Mouse (Mus musculus) E14TG2a.4 (cell line): ENCODE measurements around the gene Camk2d.

Experiments used
- H3K27me3 ChIP-seq: 2 replicates; pipeline ENCODE4 v1.6.1; 2014; ENCODE audit warnings: low read length, control low read depth; ENCODE audit not compliant: insufficient read depth
- H3K36me3 ChIP-seq: 2 replicates; pipeline ENCODE4 v1.6.1; 2014; ENCODE audit warnings: low read length, control low read depth; ENCODE audit not compliant: insufficient read depth
- H3K4me1 ChIP-seq: replicated peaks from 2 replicates; pipeline ENCODE4 v1.6.1; 2014; ENCODE audit warnings: low read depth, low read length, control low read depth
- H3K4me3 ChIP-seq: replicated peaks from 2 replicates; pipeline ENCODE4 v1.5.1; 2014; ENCODE audit warnings: mild to moderate bottlenecking, low read length
- H3K9me3 ChIP-seq: 2 replicates; pipeline ENCODE4 v1.6.1; 2014; ENCODE audit warnings: low read length, control low read depth
- CTCF ChIP-seq: conservative IDR thresholded peaks from 2 replicates; pipeline ENCODE4 v1.5.1; 2014; ENCODE audit warnings: low read length
- NANOG ChIP-seq: IDR thresholded peaks from 2 replicates; pipeline ENCODE4 v1.6.1; 2014; ENCODE audit warnings: borderline replicate concordance, low read length, mixed read lengths
- POU5F1 ChIP-seq: IDR thresholded peaks from 2 replicates; pipeline ENCODE4 v1.6.1; 2014; ENCODE audit warnings: low read length, borderline replicate concordance

The Camk2d gene

DNA sequence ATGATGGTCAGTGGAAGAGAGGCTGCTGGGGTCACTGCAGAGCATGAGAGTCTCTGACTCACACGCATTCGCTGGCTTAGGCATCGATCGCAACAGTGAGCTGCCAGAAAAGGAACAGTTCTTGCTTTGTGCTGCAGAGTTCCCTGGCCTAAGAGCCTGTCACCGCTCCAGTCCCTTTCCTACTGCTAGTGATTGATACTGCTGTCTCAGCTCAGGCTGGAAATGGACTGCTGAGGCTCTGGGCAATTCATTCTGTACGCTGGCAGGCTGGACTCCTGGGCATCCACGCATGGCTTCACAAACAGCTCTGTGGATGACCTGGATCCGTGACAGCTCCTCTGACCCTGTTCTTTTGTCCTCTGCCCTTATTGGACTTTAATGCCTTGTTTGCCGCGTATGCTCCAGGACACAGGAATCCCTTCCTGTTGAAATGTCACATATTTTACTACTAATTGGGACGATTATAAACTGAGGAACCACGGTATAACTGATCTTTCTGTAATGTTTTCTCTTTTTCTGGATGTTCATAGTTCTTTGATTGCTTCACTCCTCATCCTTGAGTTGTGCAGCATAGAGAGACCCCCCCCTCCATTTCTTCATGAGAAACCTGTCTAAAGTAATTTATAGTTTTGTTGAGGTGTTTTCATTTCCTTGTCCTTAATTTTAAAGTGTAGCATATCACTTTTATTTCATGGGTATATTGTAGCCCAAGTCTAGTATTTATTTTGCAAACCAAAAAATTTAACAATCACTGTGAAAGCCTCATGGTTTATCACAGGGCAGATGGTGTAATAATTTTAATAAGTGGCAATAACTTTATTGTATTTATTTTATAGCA is 99.6 kb downstream of the Camk2d start:
- Histone ChIP-seq H3K4me1 (no peaks in the 10 kb centered on the region), H3K4me3 (no peak overlapping the region), H3K9me3 (no peaks in the 10 kb centered on the region), H3K36me3 (no peaks in the 10 kb centered on the region), H3K27me3 (no peaks in the 10 kb centered on the region)
- no peak for TF ChIP-seq NANOG
- TF ChIP-seq POU5F1, result no peak
- no peak for TF ChIP-seq CTCF

DNA sequence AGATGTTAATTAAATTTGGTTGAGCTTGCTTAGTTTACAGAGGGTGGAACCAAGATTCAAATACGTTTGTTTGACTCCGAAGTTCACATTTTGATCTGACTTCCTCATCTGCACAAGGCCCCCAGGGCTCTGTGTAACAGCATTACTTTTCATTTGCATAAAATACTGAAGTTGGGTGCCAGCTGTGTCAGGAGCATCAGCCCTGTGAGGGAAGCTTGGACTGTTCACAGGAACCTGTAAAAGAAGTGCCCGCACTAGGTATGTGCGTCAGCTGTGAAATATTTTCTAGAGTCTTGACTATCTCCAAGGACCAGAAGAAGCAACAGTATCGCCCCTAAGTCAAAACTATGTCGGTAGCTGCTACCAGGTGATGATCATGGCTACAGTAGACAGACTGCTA is 100.5 kb downstream of the Camk2d start:
- no peaks in the 10 kb centered on the region for H3K36me3 ChIP-seq
- no peak overlapping the region for H3K4me3 ChIP-seq
- H3K4me1 ChIP-seq, result no peaks in the 10 kb centered on the region
- no peaks in the 10 kb centered on the region for H3K27me3 ChIP-seq
- no peaks in the 10 kb centered on the region for H3K9me3 ChIP-seq
- TF ChIP-seq POU5F1 (no peak), NANOG (no peak), CTCF (no peak)

DNA sequence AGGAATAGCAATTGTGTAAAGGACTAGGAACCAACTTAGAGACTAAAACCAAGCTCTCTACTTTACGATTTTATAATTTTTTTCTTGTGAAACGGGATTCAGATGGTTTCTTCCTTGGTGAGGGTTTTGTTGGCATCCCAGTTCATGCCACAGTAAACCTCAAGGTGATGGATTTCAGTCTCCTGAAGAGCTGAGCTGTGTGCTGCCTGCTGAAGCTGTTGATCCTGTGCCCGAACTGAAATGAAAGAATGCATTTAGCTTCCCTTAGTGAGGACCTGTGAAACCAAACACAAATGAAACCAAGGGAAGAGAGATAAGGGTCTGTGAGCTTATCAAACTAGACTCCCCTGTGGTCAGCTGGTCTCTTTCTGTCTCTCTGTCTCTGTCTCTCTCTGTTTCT is 103.6 kb downstream of the Camk2d start:
- Histone ChIP-seq H3K4me1 (no peaks in the 10 kb centered on the region), H3K36me3 (no peaks in the 10 kb centered on the region), H3K4me3 (no peak overlapping the region), H3K27me3 (no peaks in the 10 kb centered on the region), H3K9me3 (no peaks in the 10 kb centered on the region)
- no peak for TF ChIP-seq CTCF
- TF ChIP-seq NANOG, result no peak
- TF ChIP-seq POU5F1, result no peak

- Histone ChIP-seq H3K4me3 (no peak overlapping the region), H3K4me1 (no peaks in the 10 kb centered on the region), H3K9me3 (no peaks in the 10 kb centered on the region), H3K27me3 (no peaks in the 10 kb centered on the region), H3K36me3 (no peaks in the 10 kb centered on the region)
- TF ChIP-seq POU5F1 (no peak), CTCF (no peak), NANOG (no peak)
Observed at GRCm38 (mm10) chr3:126701067-126701466, 105.0 kb downstream of the Camk2d start.

DNA sequence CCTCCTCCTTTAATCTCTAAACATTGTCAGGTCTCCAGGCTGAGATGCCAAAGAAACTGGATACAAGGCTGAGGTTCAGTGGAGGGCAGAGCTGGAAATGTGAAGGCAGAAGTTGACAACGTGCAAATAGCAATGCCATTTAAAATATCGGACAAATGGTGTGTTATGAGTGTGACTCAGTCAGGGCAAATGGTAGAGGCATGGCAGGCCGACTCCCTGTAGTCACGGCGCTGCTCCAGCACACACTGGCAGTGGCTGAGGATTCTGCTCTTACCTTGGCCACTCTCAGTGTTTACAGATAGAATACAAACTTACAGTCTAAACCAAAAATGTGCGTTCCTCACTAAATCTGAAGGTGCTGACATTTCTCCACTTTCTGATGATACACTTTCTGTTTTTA is 105.5 kb downstream of the Camk2d start:
- no peaks in the 10 kb centered on the region for H3K9me3 ChIP-seq
- H3K4me1 ChIP-seq, result no peaks in the 10 kb centered on the region
- H3K27me3 ChIP-seq, result no peaks in the 10 kb centered on the region
- TF ChIP-seq CTCF (no peak), POU5F1 (no peak), NANOG (no peak)
- H3K36me3 ChIP-seq, result no peaks in the 10 kb centered on the region
- H3K4me3 ChIP-seq, result no peak overlapping the region

DNA sequence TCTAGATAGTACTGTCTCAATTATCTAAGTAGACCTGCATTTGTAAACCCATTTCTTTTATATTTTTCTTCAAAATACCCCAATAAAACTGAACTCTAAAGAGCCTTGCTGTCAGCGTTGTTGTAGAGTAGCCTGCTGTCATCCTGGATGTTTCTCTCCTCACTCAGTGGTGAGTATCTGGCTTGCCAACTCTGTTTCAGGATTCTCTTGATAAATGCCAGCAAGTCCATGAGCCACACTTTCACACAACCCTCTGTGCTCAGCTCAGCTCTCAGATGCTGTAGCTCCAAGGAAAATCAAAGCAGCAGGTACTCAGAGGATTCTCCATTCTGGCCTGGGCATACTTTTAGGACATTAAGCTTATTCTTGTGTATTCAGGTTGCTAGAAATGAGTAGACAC is 109.4 kb downstream of the Camk2d start:
- no peaks in the 10 kb centered on the region for H3K27me3 ChIP-seq
- H3K4me1 ChIP-seq, result no peaks in the 10 kb centered on the region
- TF ChIP-seq CTCF (no peak), POU5F1 (no peak), NANOG (no peak)
- H3K36me3 ChIP-seq, result no peaks in the 10 kb centered on the region
- no peak overlapping the region for H3K4me3 ChIP-seq
- no peaks in the 10 kb centered on the region for H3K9me3 ChIP-seq

DNA sequence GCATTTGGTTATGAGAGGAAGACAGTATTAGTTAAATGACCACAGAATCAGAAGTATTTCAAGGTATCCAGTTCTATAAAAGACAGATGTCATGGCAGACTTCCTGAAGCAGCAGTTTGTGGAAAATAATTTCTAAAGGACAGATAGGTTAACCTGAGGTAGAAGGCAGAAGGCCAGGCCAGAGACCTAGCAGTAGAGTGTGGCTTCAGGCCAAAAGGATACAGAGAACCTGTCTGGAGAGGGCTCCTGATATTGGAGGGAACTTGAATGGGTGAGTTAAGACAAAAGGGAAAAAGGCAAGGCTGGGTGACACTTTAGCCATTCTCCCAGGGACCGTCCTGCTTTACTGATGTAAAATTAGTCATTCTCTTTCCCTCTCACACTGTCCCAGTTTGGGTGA is 118.2 kb downstream of the Camk2d start:
- no peak overlapping the region for H3K4me3 ChIP-seq
- TF ChIP-seq NANOG (no peak), CTCF (no peak), POU5F1 (no peak)
- no peaks in the 10 kb centered on the region for H3K9me3 ChIP-seq
- no peaks in the 10 kb centered on the region for H3K4me1 ChIP-seq
- H3K27me3 ChIP-seq, result no peaks in the 10 kb centered on the region
- no peaks in the 10 kb centered on the region for H3K36me3 ChIP-seq

- no peaks in the 10 kb centered on the region for H3K4me1 ChIP-seq
- TF ChIP-seq NANOG, result no peak
- TF ChIP-seq CTCF, result no peak
- no peak for TF ChIP-seq POU5F1
Observed at GRCm38 (mm10) chr3:126723021-126723449, 126.9 kb downstream of the Camk2d start.

DNA sequence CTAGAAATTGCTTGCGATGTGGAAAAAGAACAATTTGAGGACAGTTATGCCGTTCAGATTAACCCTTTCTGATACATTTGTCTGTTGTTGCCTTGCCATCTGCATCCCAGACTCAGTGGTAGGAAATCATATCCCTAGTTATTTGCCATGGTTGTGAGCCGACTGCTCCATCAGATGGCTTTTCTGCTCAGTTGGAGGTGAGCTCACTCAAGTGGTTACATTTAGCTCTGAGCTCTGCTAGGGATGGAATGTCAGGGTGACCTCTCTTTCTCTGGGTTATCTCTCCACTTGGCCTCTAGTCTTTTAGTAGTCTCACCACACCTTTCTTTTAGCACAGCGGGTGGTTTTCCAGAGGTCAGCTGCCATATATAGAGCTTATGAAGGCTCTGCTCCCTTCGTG is 127.4 kb downstream of the Camk2d start:
- H3K27me3 ChIP-seq, result no peaks in the 10 kb centered on the region
- no peak for TF ChIP-seq NANOG
- TF ChIP-seq POU5F1, result no peak
- TF ChIP-seq CTCF, result no peak
- no peaks in the 10 kb centered on the region for H3K4me1 ChIP-seq
- no peaks in the 10 kb centered on the region for H3K36me3 ChIP-seq
- H3K4me3 ChIP-seq, result no peak overlapping the region
- H3K9me3 ChIP-seq, result no peaks in the 10 kb centered on the region

More at GRCm38 (mm10) chr3:126723021-126723449, 126.9 kb downstream of the Camk2d start:
- Histone ChIP-seq H3K27me3 (no peaks in the 10 kb centered on the region), H3K9me3 (no peaks in the 10 kb centered on the region), H3K4me3 (no peak overlapping the region), H3K36me3 (no peaks in the 10 kb centered on the region)
